Mouse (Mus musculus) thymus, adult 2 months (tissue): Measurements from ENCODE around the gene Syt3.

Experiments used
- CTCF ChIP-seq: fragments of 200-500 bp; IDR thresholded peaks from 2 replicates; pipeline ENCODE4 v1.5.1; 2012; ENCODE audit warnings: mild to moderate bottlenecking, control low read depth, low read length, moderate library complexity, borderline replicate concordance; ENCODE audit not compliant: control insufficient read depth, poor library complexity, insufficient read depth; ENCODE audit errors: extremely low read depth
- POLR2A ChIP-seq: fragments of 200-500 bp; IDR thresholded peaks from 2 replicates; pipeline ENCODE4 v1.6.1; 2012; ENCODE audit warnings: mild to moderate bottlenecking, low read length, control low read depth, moderate library complexity; ENCODE audit not compliant: control insufficient read depth, poor library complexity, insufficient read depth; ENCODE audit errors: extremely low read depth

GRCm38 (mm10) chr7:44353601-44354340, 30.1 kb upstream of the Syt3 start:
- no peak for TF ChIP-seq POLR2A
- no peak for TF ChIP-seq CTCF
